Mouse (Mus musculus) limb, embryonic 14.5 days (tissue): Measurements from ENCODE around the gene Baz2a. TPM values are rescaled to one million over a fixed set of nuclear protein-coding genes. Genes with fewer than 3 reads are reported as not detected.

Experiments
- ATAC-seq: fragments of 200-750 bp; cut with Nextera tagmentation; 2 replicates; pipeline ENCODE4 v1.8.0; 2017; ENCODE audit warnings: low read depth, moderate number of reproducible peaks, moderate TSS enrichment; ENCODE audit not compliant: low FRiP score
- DNase-seq: peaks from one replicate; pipeline ENCODE4 v3.0.0-alpha.2; 2015; ENCODE audit warnings: low spot score
- H3K27ac ChIP-seq: fragments of 300-500 bp; sonication (generic); replicated peaks from 2 replicates; pipeline ENCODE4 v1.5.1; 2014; ENCODE audit warnings: low read depth, mild to moderate bottlenecking, low read length, moderate library complexity, mixed read lengths
- H3K27me3 ChIP-seq: fragments of 300-500 bp; sonication (generic); 2 replicates; pipeline ENCODE4 v1.6.1; 2014; ENCODE audit warnings: low read length, mixed read lengths; ENCODE audit not compliant: control insufficient read depth, insufficient read depth
- H3K36me3 ChIP-seq: fragments of 300-500 bp; sonication (generic); 2 replicates; pipeline ENCODE4 v1.6.1; 2014; ENCODE audit warnings: mild to moderate bottlenecking, low read length, moderate library complexity, mixed read lengths; ENCODE audit not compliant: control insufficient read depth, insufficient read depth
- H3K4me1 ChIP-seq: fragments of 300-500 bp; sonication (generic); 2 replicates; pipeline ENCODE4 v1.6.1; 2014; ENCODE audit warnings: antibody characterized with exemption, low read length, mixed read lengths; ENCODE audit not compliant: control insufficient read depth, insufficient read depth
- H3K4me2 ChIP-seq: fragments of 300-500 bp; sonication (generic); replicated peaks from 2 replicates; pipeline ENCODE4 v1.6.1; 2014; ENCODE audit warnings: low read depth, mild to moderate bottlenecking, low read length, moderate library complexity; ENCODE audit not compliant: severe bottlenecking
- H3K4me3 ChIP-seq: fragments of 300-500 bp; sonication (generic); replicated peaks from 2 replicates; pipeline ENCODE4 v1.5.1; 2014; ENCODE audit warnings: low read length
- H3K9ac ChIP-seq: fragments of 300-500 bp; sonication (generic); 2 replicates; pipeline ENCODE4 v1.6.1; 2014; ENCODE audit warnings: mild to moderate bottlenecking, low read depth, low read length, moderate library complexity; ENCODE audit not compliant: severe bottlenecking
- H3K9me3 ChIP-seq: fragments of 300-500 bp; sonication (generic); 2 replicates; pipeline ENCODE4 v1.6.1; 2016; ENCODE audit warnings: low read length; ENCODE audit not compliant: control insufficient read depth
- POLR2A ChIP-seq: fragments of 200-500 bp; IDR thresholded peaks from 2 replicates; pipeline ENCODE4 v1.8.0; 2012; ENCODE audit warnings: inconsistent platforms, mild to moderate bottlenecking, moderate library complexity, borderline replicate concordance; ENCODE audit not compliant: insufficient read depth, insufficient read length; ENCODE audit errors: extremely low read depth
- WGBS: fragments of 180-500 bp; shearing (Covaris S2); extraction: QIAGEN DNeasy Blood & Tissue Kit; methylation state at CpG from one replicate; pipeline ENCODE4 v1.1.7; 2014; 5-methylcytosine and 5-hydroxymethylcytosine counted together
- polyA plus RNA-seq, 2 experiments: library from polyadenylated mRNA; depleted of rRNA in 1 of 2; stranded (reverse) in 1 of 2; unstranded in 1 of 2; fragments of >200 nt; fragmentation: Nextera tagmentation in 1 of 2; extraction: Ambion mirVana in 1 of 2; gene quantifications; 2 replicates each; pipeline versions ENCODE4 v1.2.1 to v1.2.3; 2012 to 2014

The Baz2a gene
- polyA plus RNA-seq, 2 experiments: 17.5 to 28.3 TPM

DNA sequence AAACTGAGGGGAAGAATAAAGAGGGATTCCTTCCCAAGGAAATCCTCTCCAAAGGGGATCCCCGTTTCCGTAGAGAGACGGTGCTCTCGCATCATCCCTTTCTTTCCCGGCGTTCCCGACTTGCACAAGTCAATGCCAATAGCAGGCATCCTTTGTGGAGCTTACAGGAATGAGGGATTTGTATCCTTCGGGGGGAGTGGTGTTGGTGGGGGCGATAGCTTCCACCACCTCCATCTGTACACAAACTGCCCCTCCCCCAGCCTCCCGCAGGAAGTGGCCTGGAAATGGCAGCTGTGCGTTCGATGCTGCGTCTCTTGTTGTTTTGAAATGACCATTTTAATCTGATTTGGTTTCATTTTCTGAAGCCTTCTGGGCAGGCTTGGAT, 6.2 kb downstream of the Baz2a start:
- H3K9me3 ChIP-seq: no peaks in the 10 kb centered on the region
- DNase-seq (no peak), ATAC-seq (no peak)
- H3K4me1 ChIP-seq: peaks cover 20% of the 10 kb centered on the region
- TF ChIP-seq POLR2A: no peak
- H3K4me3 ChIP-seq: peak overlapping the region; percentile 100
- peaks cover 4% of the 10 kb centered on the region; the same call in 1 of the 2 replicates for H3K36me3 ChIP-seq
- peak overlapping the region; percentile 63 for H3K27ac ChIP-seq
- 5% methylated on average over 13 of the region's 13 CpGs for WGBS
- H3K9ac ChIP-seq: peak overlapping the region; percentile 84
- H3K27me3 ChIP-seq: no peaks in the 10 kb centered on the region
- peak overlapping the region; percentile 69 for H3K4me2 ChIP-seq

DNA sequence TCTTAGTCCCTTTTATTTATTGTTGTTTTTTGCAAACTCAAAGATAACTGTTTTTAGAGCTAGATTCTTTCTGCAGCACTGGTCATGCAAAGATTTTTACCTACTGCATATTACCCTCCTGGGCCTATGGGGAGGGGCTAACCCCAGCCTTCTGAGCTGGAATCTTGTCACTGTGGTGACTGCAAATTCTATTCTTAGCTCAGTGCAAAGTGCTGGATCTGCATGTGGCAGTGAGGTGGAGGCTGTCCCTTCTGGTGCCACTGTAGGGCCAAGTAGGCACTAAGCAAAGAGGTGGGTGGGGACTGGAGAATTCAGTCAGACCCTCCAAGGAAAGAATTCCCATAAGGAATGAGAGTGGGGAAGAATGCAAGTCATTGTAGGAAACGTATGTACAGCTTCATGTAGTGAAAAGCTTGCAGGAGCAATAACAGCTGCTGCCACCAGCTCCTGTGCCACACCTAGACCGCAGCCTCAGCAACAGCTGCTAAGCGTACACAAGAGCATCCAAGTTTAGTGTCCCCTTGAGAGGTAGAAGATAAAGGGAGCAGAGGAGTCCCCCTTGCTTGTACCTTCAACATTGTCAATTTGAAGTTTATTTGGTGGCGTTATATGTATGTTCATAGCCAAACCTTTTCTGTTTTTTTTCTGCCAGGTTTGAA, 18.9 kb downstream of the Baz2a start:
- 89% methylated on average over 4 of the region's 4 CpGs for WGBS
- Histone ChIP-seq H3K4me3 (no peak overlapping the region), H3K36me3 (peaks cover 62% of the 10 kb centered on the region)

GRCm38 (mm10) chr10:128111227-128111626, 19.9 kb downstream of the Baz2a start:
- Histone ChIP-seq H3K9me3 (no peaks in the 10 kb centered on the region), H3K4me1 (no peaks in the 10 kb centered on the region), H3K36me3 (peaks cover 72% of the 10 kb centered on the region), H3K4me2 (no peak overlapping the region), H3K9ac (no peak overlapping the region), H3K27ac (no peak overlapping the region), H3K4me3 (no peak overlapping the region), H3K27me3 (no peaks in the 10 kb centered on the region)
- ATAC-seq (no peak), DNase-seq (peak; percentile 23)
- TF ChIP-seq POLR2A: no peak

More for the DNA sequence above, 18.9 kb downstream of the Baz2a start:
- Histone ChIP-seq H3K9ac (no peak overlapping the region), H3K27ac (no peak overlapping the region), H3K4me2 (no peak overlapping the region), H3K27me3 (no peaks in the 10 kb centered on the region), H3K4me1 (no peaks in the 10 kb centered on the region), H3K9me3 (no peaks in the 10 kb centered on the region)
- no peak for TF ChIP-seq POLR2A
- ATAC-seq: no peak
- no peak for DNase-seq

DNA sequence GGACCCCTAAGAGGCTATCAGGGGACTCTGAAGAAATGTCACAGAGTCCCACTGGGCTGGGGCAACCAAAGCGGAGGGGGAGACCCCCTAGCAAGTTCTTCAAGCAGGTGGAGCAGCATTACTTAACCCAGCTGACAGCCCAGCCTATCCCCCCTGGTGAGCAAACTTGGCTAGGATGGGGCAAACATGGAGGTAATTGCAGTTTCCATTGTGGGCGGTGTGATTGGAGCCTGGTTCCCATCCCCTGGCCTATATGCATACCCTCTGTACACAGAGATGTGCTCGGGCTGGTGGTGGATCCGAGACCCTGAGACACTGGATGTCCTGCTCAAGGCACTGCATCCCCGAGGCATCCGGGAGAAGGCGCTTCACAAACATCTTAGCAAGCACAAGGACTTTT, 32.5 kb downstream of the Baz2a start:
- Histone ChIP-seq H3K27me3 (no peaks in the 10 kb centered on the region), H3K4me2 (no peak overlapping the region), H3K27ac (no peak overlapping the region), H3K36me3 (peaks cover 92% of the 10 kb centered on the region), H3K9ac (no peak overlapping the region), H3K9me3 (no peaks in the 10 kb centered on the region), H3K4me1 (no peaks in the 10 kb centered on the region), H3K4me3 (no peak overlapping the region)
- DNase-seq (no peak), ATAC-seq (no peak)
- TF ChIP-seq POLR2A: no peak
- WGBS: 92% methylated on average over 7 of the region's 7 CpGs

GRCm38 (mm10) chr10:128124831-128125230, 33.5 kb downstream of the Baz2a start:
- H3K4me3 ChIP-seq: no peak overlapping the region
- DNase-seq: no peak
- TF ChIP-seq POLR2A: no peak
- H3K4me1 ChIP-seq: no peaks in the 10 kb centered on the region
- H3K9me3 ChIP-seq: no peaks in the 10 kb centered on the region
- WGBS: 96% methylated on average over 9 of the region's 9 CpGs
- peaks cover 89% of the 10 kb centered on the region for H3K36me3 ChIP-seq
- no peak overlapping the region for H3K9ac ChIP-seq
- no peak overlapping the region for H3K27ac ChIP-seq
- H3K27me3 ChIP-seq: no peaks in the 10 kb centered on the region
- no peak for ATAC-seq
- no peak overlapping the region for H3K4me2 ChIP-seq
